Mouse (Mus musculus): ENCODE data around the gene Fam89b. TPM values are rescaled to one million over a fixed set of nuclear protein-coding genes. Genes with fewer than 3 reads are reported as not detected.

The Fam89b gene
- polyA plus RNA-seq, 1 experiment from 2014 or later = 39.8 TPM

Small RNA genes lying within 50 kb of the gene (microRNA-seq; reads per million reads assigned to microRNA genes)
- not detected for gene Mir6987

Other genes starting within 250 kb of the Fam89b start
- 14.0 and 16.4 TPM in 2 replicates for gene Mus81, start 241.3 kb downstream of the Fam89b start, polyA plus RNA-seq (2015; fragmentation: Nextera tagmentation; extraction: Ambion mirVana)
- 992 and 1,073 TPM in 2 replicates for gene Cfl1, start 239.2 kb downstream of the Fam89b start, polyA plus RNA-seq (2015; fragmentation: Nextera tagmentation; extraction: Ambion mirVana)
- gene 1700020D05Rik, start 225.9 kb downstream of the Fam89b start, polyA plus RNA-seq (2015; fragmentation: Nextera tagmentation; extraction: Ambion mirVana) = 0.12 TPM in 1 of 2 replicates, not detected in the other
- gene Snx32, start 219.1 kb downstream of the Fam89b start, polyA plus RNA-seq (2015; fragmentation: Nextera tagmentation; extraction: Ambion mirVana) = 6.8 and 7.0 TPM in 2 replicates
- gene Ovol1, start 169.0 kb downstream of the Fam89b start, polyA plus RNA-seq (2015; fragmentation: Nextera tagmentation; extraction: Ambion mirVana) = 0.05 TPM in 1 of 2 replicates, not detected in the other
- gene Ap5b1, start 161.6 kb downstream of the Fam89b start, polyA plus RNA-seq (2015; fragmentation: Nextera tagmentation; extraction: Ambion mirVana) = 3.6 and 4.0 TPM in 2 replicates
- gene Rnaseh2c, start 127.8 kb downstream of the Fam89b start, polyA plus RNA-seq (2015; fragmentation: Nextera tagmentation; extraction: Ambion mirVana) = 100 and 122 TPM in 2 replicates
- gene Kat5, start 119.4 kb downstream of the Fam89b start, polyA plus RNA-seq (2015; fragmentation: Nextera tagmentation; extraction: Ambion mirVana) = 16.2 and 17.4 TPM in 2 replicates
- gene Rela, start 92.2 kb downstream of the Fam89b start, polyA plus RNA-seq (2015; fragmentation: Nextera tagmentation; extraction: Ambion mirVana) = 23.3 and 24.2 TPM in 2 replicates
- 28.2 and 32.5 TPM in 2 replicates for gene Sipa1, start 65.9 kb downstream of the Fam89b start, polyA plus RNA-seq (2015; fragmentation: Nextera tagmentation; extraction: Ambion mirVana)
- gene Map3k11, start 40.9 kb downstream of the Fam89b start, polyA plus RNA-seq (2015; fragmentation: Nextera tagmentation; extraction: Ambion mirVana) = 16.8 and 18.4 TPM in 2 replicates
- 9.2 and 12.1 TPM in 2 replicates for gene Pcnx3, start 40.7 kb downstream of the Fam89b start, polyA plus RNA-seq (2015; fragmentation: Nextera tagmentation; extraction: Ambion mirVana)
- 0.15 and 0.28 TPM in 2 replicates for gene Kcnk7, start 25.3 kb downstream of the Fam89b start, polyA plus RNA-seq (2015; fragmentation: Nextera tagmentation; extraction: Ambion mirVana)
- 110 and 121 TPM in 2 replicates for gene Ehbp1l1, start 3.3 kb downstream of the Fam89b start, polyA plus RNA-seq (2015; fragmentation: Nextera tagmentation; extraction: Ambion mirVana)
- 1.2 and 3.4 TPM in 2 replicates for gene Ltbp3, start 11.3 kb upstream of the Fam89b start, polyA plus RNA-seq (2015; fragmentation: Nextera tagmentation; extraction: Ambion mirVana)
- gene Scyl1, start 41.8 kb upstream of the Fam89b start, polyA plus RNA-seq (2015; fragmentation: Nextera tagmentation; extraction: Ambion mirVana) = 21.1 and 24.4 TPM in 2 replicates
- 12.9 and 13.1 TPM in 2 replicates for gene Frmd8, start 145.6 kb upstream of the Fam89b start, polyA plus RNA-seq (2015; fragmentation: Nextera tagmentation; extraction: Ambion mirVana)
- gene Slc25a45, start 148.2 kb upstream of the Fam89b start, polyA plus RNA-seq (2015; fragmentation: Nextera tagmentation; extraction: Ambion mirVana) = 7.1 and 7.9 TPM in 2 replicates
- gene Tigd3, start 164.5 kb upstream of the Fam89b start, polyA plus RNA-seq (2015; fragmentation: Nextera tagmentation; extraction: Ambion mirVana) = 2.8 and 2.9 TPM in 2 replicates
- gene Dpf2, start 183.4 kb upstream of the Fam89b start, polyA plus RNA-seq (2015; fragmentation: Nextera tagmentation; extraction: Ambion mirVana) = 52.7 and 59.4 TPM in 2 replicates
- 2.9 and 3.1 TPM in 2 replicates for gene Cdc42ep2, start 195.2 kb upstream of the Fam89b start, polyA plus RNA-seq (2015; fragmentation: Nextera tagmentation; extraction: Ambion mirVana)
- 53.8 and 58.9 TPM in 2 replicates for gene Pola2, start 234.5 kb upstream of the Fam89b start, polyA plus RNA-seq (2015; fragmentation: Nextera tagmentation; extraction: Ambion mirVana)